Mouse (Mus musculus) testis, adult 2 months (tissue): ENCODE measurements at regions not wholly inside any gene's neighbourhood (a gene's known extent, or its start where the extent isn't known, plus 50 kb on each side); places are given as distances from the start of the nearest gene placed in this dataset.

Source experiments
- H3K27ac ChIP-seq: fragments of 200-500 bp; 2 replicates; pipeline ENCODE4 v1.5.1; 2012; ENCODE audit warnings: low read depth, low read length; ENCODE audit not compliant: control insufficient read depth, insufficient read depth
- H3K27me3 ChIP-seq: fragments of 200-500 bp; 2 replicates; pipeline ENCODE4 v1.6.1; 2012; ENCODE audit warnings: mild to moderate bottlenecking, low read length, moderate library complexity; ENCODE audit not compliant: control insufficient read depth, insufficient read depth
- H3K36me3 ChIP-seq: fragments of 200-500 bp; 2 replicates; pipeline ENCODE4 v1.6.1; 2012; ENCODE audit warnings: mild to moderate bottlenecking, low read length; ENCODE audit not compliant: control insufficient read depth, insufficient read depth
- H3K4me1 ChIP-seq: fragments of 200-500 bp; 2 replicates; pipeline ENCODE4 v1.6.1; 2012; ENCODE audit warnings: low read length; ENCODE audit not compliant: control insufficient read depth, insufficient read depth
- H3K4me3 ChIP-seq: fragments of 200-500 bp; 2 replicates; pipeline ENCODE4 v1.5.1; 2012; ENCODE audit warnings: low read depth, mild to moderate bottlenecking, low read length, moderate library complexity, mixed read lengths; ENCODE audit not compliant: control insufficient read depth
- CTCF ChIP-seq: fragments of 200-500 bp; IDR thresholded peaks from 2 replicates; pipeline ENCODE4 v1.5.1; 2012; ENCODE audit warnings: low read depth, mild to moderate bottlenecking, inconsistent platforms, low read length, moderate library complexity; ENCODE audit not compliant: control insufficient read depth, insufficient read depth, insufficient replicate concordance
- POLR2A ChIP-seq: fragments of 200-500 bp; IDR thresholded peaks from 2 replicates; pipeline ENCODE4 v1.6.1; 2012; ENCODE audit warnings: low read depth, mild to moderate bottlenecking, inconsistent platforms, low read length, moderate library complexity; ENCODE audit not compliant: control insufficient read depth

GRCm38 (mm10) chr10:98742822-98743605 is 171.2 kb upstream of the Atp2b1 start:
- H3K27ac ChIP-seq = no peak overlapping the region
- H3K4me3 ChIP-seq = peak overlapping the region; percentile 38
- H3K27me3 ChIP-seq = no peaks in the 10 kb centered on the region
- no peak for TF ChIP-seq CTCF
- H3K4me1 ChIP-seq = peaks cover 2% of the 10 kb centered on the region; the same call in 1 of the 2 replicates
- H3K36me3 ChIP-seq = no peaks in the 10 kb centered on the region

DNA sequence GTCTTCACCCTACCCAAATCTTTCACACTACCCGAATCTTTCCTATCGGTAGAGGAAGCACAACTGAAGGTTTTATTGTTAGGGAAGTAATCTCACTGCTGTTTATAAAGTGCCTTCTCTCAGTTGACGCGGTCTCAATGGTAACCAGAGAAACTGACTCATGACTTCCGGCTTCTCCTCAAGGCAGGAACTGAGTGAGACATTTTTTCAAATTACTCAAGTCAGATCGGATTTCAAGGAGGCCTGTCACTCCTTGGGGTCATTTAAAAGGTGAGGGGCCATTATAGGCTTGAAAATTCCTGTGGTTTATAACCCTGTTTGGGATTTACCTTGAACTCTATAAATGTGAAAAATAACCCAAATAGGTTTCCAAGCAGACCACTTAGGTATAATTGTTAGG is 170.0 kb upstream of the Atp2b1 start:
- Histone ChIP-seq H3K36me3 (no peaks in the 10 kb centered on the region), H3K27me3 (no peaks in the 10 kb centered on the region)
- TF ChIP-seq CTCF (no peak), POLR2A (no peak)

DNA sequence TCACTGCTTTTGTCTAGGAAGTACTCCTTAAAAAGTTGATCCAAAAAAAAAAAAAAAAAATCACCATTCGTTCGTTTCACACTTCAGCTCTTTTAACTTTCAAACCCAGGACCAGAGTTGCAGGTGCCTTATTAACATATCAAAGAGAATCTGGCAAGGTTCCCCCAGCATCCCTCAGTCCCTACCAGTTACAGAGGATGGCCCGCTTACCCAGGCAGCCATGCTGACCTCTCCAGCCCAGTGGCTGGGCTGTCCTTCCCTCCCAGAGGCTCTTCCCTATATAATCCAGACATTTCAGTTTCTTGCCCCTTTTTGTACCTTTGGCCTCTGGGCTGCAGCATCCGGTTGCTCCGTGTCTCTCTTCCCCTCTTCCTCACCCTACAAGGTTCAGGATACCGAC is 169.5 kb upstream of the Atp2b1 start:
- Histone ChIP-seq H3K4me1 (peaks cover 2% of the 10 kb centered on the region; the same call in 1 of the 2 replicates), H3K27me3 (no peaks in the 10 kb centered on the region), H3K27ac (no peak overlapping the region), H3K4me3 (no peak overlapping the region), H3K36me3 (no peaks in the 10 kb centered on the region)
- TF ChIP-seq POLR2A (no peak), CTCF (no peak)

More for the DNA sequence above, 170.0 kb upstream of the Atp2b1 start:
- peaks cover 2% of the 10 kb centered on the region; the same call in 1 of the 2 replicates for H3K4me1 ChIP-seq
- no peak overlapping the region for H3K27ac ChIP-seq
- no peak overlapping the region for H3K4me3 ChIP-seq

GRCm38 (mm10) chr10:98745409-98745808 is 168.8 kb upstream of the Atp2b1 start:
- Histone ChIP-seq H3K27me3 (no peaks in the 10 kb centered on the region), H3K4me1 (peaks cover 2% of the 10 kb centered on the region; the same call in 1 of the 2 replicates), H3K36me3 (no peaks in the 10 kb centered on the region), H3K4me3 (no peak overlapping the region), H3K27ac (no peak overlapping the region)
- TF ChIP-seq POLR2A = no peak
- TF ChIP-seq CTCF = no peak

- no peak overlapping the region for H3K27ac ChIP-seq
- no peak overlapping the region for H3K4me3 ChIP-seq
- no peaks in the 10 kb centered on the region for H3K36me3 ChIP-seq
- peaks cover 2% of the 10 kb centered on the region; the same call in 1 of the 2 replicates for H3K4me1 ChIP-seq
- TF ChIP-seq CTCF (no peak), POLR2A (no peak)
- H3K27me3 ChIP-seq = no peaks in the 10 kb centered on the region
Measured at GRCm38 (mm10) chr10:98745861-98746260, 168.3 kb upstream of the Atp2b1 start.

- H3K27ac ChIP-seq = no peak overlapping the region
- no peaks in the 10 kb centered on the region for H3K36me3 ChIP-seq
- no peaks in the 10 kb centered on the region for H3K4me1 ChIP-seq
- H3K4me3 ChIP-seq = no peak overlapping the region
- TF ChIP-seq POLR2A (no peak), CTCF (no peak)
- no peaks in the 10 kb centered on the region for H3K27me3 ChIP-seq
Measured at GRCm38 (mm10) chr10:98748856-98749583, 165.2 kb upstream of the Atp2b1 start.

DNA sequence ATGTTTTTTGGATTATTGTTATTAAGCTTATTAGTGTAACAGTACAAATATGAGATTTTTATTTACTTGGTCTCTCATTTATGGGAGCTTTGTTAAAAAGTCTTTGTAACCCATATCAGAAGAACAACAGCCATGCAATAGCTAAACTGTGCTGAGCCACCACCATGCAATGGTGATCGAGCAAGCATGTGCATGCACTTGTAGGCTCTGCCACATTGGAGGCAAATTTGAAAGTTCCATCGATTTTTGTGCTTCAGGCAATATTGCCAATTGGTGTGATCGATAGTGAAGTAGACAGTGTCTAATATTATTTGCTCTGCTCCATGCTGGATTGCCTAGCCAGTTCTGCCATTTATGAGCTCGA is 164.6 kb upstream of the Atp2b1 start:
- Histone ChIP-seq H3K36me3 (no peaks in the 10 kb centered on the region), H3K4me3 (no peak overlapping the region), H3K27ac (no peak overlapping the region), H3K4me1 (no peaks in the 10 kb centered on the region), H3K27me3 (no peaks in the 10 kb centered on the region)
- TF ChIP-seq CTCF (no peak), POLR2A (no peak)
